Mouse (Mus musculus) WW6 (cell line): ENCODE results near the gene Lrmda.

ENCODE experiments used
- DNase-seq: peaks from one replicate; pipeline ENCODE4 v3.0.0-alpha.2; 2013; ENCODE audit warnings: low read depth, low spot score

Lrmda gene

DNA sequence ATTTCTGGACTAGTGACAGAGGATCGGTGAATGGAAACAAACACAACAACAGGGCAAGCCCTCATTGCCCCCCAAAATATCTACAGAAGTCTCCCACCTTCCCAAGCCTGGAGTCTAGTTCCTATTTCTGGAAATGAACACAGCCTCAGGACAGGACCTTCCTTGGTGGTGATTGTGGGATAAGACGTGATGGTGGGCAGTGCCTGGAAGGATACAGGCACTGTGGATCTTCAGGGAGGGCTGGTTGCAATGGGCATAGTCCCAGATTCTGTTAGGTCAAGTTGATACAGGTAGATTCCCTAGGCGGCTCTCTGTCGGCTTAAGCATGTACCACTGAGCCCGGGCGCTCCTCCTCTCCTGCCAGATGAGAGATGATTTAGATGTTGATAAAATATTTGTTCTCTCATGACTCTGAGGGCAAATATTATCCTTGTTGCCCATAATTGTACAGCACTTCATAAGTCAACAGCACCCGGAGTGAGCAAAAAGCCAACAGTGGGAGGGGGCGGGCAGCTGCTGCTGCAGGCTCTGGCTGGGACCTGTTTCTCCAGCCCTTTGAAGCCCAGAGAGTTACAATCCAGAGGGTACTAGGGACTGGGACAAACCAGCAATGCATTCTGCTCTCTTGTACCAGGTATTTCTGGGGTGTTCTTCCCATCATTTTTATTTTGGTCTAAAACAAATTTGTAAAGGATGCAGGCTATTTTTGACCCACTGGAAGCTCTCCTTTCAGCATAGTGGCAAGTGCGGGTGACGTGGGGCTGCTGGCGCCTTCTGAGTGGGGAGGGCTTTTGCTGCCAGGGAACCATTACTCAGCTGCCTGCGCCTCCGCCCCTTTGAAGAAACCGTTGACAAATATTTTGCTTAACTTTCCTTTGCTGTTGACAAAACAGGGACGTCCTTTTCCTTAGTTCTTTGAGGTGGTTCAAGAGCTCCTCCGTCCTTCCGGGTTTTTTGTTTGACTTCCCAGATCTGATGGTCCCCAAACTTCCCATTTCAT is 630.8 kb downstream of the Lrmda start:
- DNase-seq, result no peak

DNA sequence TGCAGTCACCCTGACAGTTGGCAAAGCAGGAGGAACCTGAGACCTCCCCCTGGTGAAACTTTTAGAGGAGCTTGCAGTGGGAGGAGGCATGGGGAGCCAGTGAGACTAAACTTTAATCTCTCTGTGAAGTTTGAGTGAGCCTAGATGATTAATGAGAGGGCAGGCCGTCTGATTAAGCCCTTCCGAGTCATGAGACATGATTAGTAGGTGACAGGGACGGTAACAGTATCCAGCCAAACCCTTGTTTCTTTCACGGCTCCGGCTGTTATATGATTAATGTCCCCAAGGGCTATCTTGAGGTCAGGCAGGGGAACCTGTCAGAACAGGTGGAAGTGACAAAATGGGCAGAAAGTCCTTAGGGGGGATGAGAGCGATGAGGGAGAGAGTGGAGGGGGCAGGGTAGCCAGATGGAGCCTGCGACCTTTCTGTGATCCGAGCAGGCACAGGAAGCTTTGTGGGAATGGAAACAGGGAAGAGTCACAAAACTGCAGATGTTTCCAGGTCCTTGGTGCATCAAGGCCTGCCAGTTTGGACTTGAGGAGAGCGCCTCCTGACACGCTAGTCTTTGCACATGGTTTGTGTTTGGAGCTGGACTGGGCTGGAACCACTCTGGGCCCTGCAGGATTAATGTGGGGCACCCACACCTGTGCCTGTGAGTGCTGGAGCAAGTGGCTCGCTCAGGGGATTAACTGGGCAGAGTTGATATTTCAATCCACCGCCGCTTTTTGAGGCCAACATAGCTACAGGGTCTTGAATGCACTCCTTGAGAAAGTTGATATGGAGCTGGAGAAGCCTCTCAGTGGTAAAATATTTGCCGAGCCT is 631.8 kb downstream of the Lrmda start:
- no peak for DNase-seq

- no peak for DNase-seq
Measured at GRCm38 (mm10) chr14:22662496-22662895, 643.0 kb downstream of the Lrmda start.

- DNase-seq, result no peak
Measured at GRCm38 (mm10) chr14:22666437-22666836, 646.9 kb downstream of the Lrmda start.

GRCm38 (mm10) chr14:22668302-22668701 is 648.8 kb downstream of the Lrmda start:
- no peak for DNase-seq

GRCm38 (mm10) chr14:22668711-22669110 is 649.2 kb downstream of the Lrmda start:
- DNase-seq, result no peak

- DNase-seq, result no peak
Measured at GRCm38 (mm10) chr14:22673581-22673980, 654.1 kb downstream of the Lrmda start.

DNA sequence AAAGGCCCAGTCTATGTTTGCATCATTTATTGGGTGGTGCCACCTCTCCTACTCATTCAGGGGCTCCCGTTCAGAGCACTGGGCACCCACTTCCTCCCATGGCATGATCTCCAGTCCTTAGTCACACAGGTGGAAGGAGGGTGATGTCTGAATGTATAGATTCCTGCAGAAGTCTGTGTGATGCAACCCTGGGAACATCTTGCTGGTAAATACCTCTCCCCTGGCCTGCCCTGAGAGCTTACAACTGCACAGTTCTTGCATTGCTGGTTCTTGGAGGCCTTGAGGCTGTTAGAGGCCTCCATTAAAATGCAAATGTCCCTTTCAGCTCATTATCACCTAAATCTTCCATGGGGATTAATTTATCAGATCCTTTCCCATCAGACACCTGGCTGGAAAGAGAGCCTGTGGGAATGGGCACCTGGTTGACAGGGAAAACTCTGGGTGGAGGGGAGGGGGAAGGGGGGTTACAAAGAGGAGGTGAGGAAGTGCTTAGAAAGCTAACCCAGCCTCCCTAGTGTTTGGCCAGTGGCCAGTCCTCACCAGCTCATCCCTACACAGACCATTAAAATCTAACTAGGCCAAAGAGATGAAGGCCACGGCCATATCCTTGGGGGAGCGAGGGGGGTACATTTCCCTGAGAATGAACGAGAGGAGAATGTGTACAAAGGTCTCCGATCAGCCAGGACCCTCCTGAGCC is 659.6 kb downstream of the Lrmda start:
- DNase-seq, result no peak

- no peak for DNase-seq
Measured at GRCm38 (mm10) chr14:22679705-22680643, 660.5 kb downstream of the Lrmda start.

GRCm38 (mm10) chr14:22686886-22687285 is 667.4 kb downstream of the Lrmda start:
- DNase-seq, result no peak

DNA sequence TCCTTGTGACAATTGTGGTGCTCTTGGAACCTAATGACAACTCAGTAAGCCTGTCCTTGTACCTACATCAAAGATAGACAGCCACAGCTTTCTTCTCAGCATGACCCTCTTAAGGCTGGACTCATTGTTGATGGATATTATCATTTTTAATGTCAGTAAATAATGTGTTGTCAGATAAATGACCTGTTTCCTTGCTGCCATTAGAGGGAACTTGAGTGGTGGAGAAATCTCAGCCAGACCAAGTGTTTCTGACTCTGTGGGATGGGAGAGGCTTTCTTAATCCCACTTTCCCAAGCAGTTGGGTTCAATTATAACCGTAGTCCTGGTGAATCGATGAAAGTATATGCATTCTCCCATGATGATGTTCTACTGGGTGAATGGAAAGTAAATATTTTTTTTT is 668.9 kb downstream of the Lrmda start:
- DNase-seq, result no peak

DNA sequence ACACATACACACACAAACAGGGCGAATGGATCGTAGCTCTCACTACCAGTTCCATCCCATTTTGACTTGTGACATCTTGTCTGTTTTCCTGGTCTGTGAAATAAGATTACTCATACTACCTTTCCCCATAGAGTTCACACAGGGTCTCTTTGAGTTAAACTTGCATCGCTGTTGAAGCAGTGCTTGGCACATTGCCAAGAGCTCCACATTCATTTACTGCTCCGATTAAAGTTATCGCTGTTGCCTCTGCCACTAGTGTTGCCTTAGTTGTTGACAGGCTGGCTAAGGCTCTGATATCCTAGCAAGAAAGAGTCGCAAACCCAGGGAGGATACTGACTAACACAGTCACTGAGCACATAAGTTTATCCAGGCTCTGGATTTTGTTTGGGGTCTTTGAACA is 675.9 kb downstream of the Lrmda start:
- DNase-seq, result no peak

DNA sequence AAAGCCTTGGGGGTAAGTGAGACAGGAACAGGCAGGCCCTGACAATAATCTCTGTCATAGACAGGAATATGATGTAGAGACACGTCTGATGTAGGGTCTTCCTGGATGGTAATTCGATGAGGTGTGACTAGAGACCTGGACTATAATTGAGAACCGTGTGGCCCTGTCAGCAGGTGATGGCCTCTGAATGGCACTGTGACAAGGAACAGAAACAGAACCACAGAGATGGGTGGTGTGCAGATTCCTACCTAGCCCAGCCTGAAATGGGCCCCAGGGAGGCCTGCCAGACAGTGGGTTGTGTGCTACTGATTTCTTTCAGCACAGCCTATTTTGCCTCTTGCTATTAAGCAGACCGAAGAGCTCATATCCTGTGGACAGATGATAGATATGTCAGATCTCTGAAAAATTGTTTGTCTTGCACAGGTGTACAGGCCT is 676.4 kb downstream of the Lrmda start:
- no peak for DNase-seq

DNA sequence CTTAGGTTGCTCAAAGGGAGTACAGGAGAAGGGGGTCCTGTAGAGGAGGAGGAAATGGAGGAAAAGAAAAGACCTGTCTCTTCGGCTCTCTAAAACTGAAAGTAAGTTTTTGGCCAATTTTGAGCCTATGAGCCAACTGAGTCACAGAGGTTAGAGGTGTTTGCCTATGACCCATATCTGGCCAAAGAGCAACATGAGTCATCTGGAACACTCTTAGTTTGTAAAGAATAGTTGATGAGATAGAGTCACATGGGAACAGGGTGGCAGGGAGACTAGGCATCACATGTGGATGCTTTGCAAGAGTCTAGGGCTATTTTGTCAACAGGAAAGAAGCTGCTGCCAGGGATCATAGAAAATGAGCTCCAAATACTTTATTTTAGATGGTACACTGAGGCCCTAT is 680.7 kb downstream of the Lrmda start:
- no peak for DNase-seq

GRCm38 (mm10) chr14:22700690-22701089 is 681.2 kb downstream of the Lrmda start:
- DNase-seq, result no peak

DNA sequence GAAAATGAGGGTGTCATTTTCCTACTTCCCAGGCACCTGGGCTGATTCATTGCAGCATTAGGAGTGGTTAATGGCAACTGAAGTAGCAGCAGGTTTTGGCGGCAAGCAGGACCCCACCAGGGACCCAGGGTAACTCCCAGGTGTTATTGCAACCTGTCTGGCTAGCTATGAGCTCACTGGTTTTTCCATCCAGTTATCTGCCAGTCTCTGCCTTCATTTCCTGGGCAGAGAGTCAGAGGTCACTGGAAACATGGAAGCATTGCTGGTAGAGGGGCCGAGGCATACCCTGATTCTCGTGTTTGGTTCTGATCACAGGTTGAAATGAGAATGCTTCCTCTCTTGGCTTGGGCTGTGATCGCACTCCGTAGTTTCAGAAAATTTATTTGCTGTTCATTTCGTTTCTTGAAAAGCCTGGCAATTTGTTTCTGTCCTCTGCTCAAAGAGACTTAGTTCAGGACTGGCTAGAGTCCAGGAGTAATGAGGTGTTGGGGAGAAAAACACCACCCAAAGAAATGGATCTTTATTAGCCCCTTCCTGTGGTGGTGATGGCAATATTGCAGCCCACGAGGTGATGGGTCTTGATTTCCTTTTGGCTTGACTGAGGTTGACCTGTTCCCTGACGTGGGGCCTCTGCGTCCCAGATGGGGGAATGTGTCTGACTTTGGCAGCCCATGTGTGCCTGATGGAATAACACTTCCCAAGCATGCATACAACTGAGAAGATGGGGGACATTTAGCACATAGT is 688.6 kb downstream of the Lrmda start:
- DNase-seq, result no peak

DNA sequence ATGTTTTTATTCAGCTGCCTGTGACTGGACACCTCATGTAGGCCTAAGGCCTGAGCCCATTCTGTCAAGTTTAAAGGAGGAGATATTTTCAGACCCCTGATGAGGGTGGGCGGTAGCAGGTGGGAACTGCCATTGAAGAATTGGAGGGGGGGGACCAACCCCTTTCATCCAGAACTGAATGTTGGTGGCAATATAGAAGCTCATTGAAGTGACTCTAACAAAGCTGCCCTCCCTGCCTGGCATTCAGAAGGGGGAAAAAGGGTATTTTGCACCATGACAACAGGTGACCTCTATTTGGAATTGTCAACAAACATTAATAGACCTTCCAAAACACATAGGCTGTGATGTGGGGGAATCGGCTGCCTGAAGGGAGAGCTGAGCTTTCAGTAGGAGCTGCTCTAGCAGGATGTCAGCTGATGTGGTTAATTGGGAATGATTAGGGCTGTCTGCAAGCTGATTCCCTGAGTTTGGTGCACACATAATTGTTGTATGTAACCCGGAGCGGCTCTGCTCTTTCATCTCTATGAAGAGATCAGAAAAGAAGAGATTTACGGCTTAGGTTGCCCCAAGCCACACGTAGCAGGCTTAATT is 690.7 kb downstream of the Lrmda start:
- no peak for DNase-seq

GRCm38 (mm10) chr14:22712388-22712787 is 692.9 kb downstream of the Lrmda start:
- DNase-seq, result no peak

DNA sequence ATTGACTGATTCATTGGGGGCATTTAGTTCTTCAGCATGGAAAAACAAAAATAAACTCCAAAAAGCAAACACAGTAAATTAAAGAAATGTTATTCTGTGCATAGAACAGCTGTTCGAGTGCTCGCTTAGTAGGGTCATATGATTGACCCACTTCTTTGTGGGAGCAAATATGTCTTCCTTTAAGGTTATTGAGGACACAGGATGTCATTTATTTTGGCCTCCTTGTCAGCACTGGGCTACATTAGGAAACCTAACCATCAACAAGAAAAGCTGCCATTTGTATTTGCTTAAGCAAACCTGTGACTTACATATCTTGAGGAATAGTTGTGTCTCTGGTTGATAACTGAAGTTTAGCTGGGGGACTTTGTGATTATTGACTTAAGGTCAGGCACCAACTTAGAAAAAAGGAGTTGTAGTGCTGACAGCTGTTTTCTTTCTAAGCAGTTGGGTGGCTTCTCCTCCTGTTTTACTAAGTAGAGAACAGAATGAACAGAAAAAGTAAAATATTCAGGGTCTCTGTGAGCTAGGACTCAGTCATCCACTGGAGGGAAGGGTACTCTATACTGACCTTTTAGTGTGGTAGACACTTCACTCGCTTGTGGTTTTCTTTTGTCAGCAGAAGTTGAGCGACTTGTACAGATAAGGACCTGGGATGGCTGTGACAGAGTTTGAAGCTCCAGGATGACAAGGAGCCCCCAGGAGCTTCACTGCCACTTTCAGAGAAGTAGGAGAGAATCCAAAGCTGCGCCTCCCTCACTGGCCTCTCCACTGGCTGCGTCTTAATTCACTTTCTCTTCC is 696.3 kb downstream of the Lrmda start:
- DNase-seq, result no peak
